Mouse (Mus musculus): ENCODE measurements around the gene Mdm2. TPM values are rescaled to one million over a fixed set of nuclear protein-coding genes. Genes with fewer than 3 reads are reported as not detected.

The Mdm2 gene
- total and polyA plus RNA-seq, 2 experiments from 2014 or later, result 24.6 to 28.9 TPM

- no peak for TF ChIP-seq CTCF (IDR thresholded peaks at IDR 0.05; ENCODE audit: low read depth)
- H3K27ac ChIP-seq, result no peak overlapping the region
- no peak overlapping the region for H3K4me3 ChIP-seq (ENCODE audit: low read length)
- H3K4me1 ChIP-seq (ENCODE audit: insufficient read depth, low read length), result no peaks in the 10 kb centered on the region
- no peaks in the 10 kb centered on the region for H3K36me3 ChIP-seq (ENCODE audit: insufficient read depth, low read length)
- ATAC-seq (no peak), DNase-seq (ENCODE audit: low spot score) (no peak)
- H3K4me2 ChIP-seq (ENCODE audit: low read depth, low read length), result no peak overlapping the region
- no peaks in the 10 kb centered on the region for H3K9me3 ChIP-seq (ENCODE audit: low read length)
- no peaks in the 10 kb centered on the region for H3K27me3 ChIP-seq (ENCODE audit: insufficient read depth, low read length)
- 94% methylated on average over 8 of the region's 8 CpGs for WGBS
- H3K9ac ChIP-seq (replicated peaks; ENCODE audit: low read length), result no peak overlapping the region
These were observed 71.3 kb downstream of the Mdm2 start for GRCm38 (mm10) chr10:117639221-117639599.

Other genes starting within 250 kb of the Mdm2 start
- gene Cpm, start 81.3 kb downstream of the Mdm2 start, total RNA-seq (2014; rRNA removed), result 0.75 and 2.4 TPM in 2 replicates
- gene Cpm, start 81.3 kb downstream of the Mdm2 start, polyA plus RNA-seq (2015; fragmentation: Nextera tagmentation; extraction: Ambion mirVana), result 2.3 and 3.1 TPM in 2 replicates
- 23.9 and 27.0 TPM in 2 replicates for gene Slc35e3, start 35.6 kb upstream of the Mdm2 start, total RNA-seq (2014; rRNA removed)
- 23.8 and 24.9 TPM in 2 replicates for gene Slc35e3, start 35.6 kb upstream of the Mdm2 start, polyA plus RNA-seq (2015; fragmentation: Nextera tagmentation; extraction: Ambion mirVana)
- 12.5 and 16.6 TPM in 2 replicates for gene Nup107, start 81.9 kb upstream of the Mdm2 start, total RNA-seq (2014; rRNA removed)
- gene Nup107, start 81.9 kb upstream of the Mdm2 start, polyA plus RNA-seq (2015; fragmentation: Nextera tagmentation; extraction: Ambion mirVana), result 19.0 and 20.2 TPM in 2 replicates
- gene Rap1b, start 135.3 kb upstream of the Mdm2 start, total RNA-seq (2014; rRNA removed), result 46.9 and 57.5 TPM in 2 replicates
- 142 and 143 TPM in 2 replicates for gene Rap1b, start 135.3 kb upstream of the Mdm2 start, polyA plus RNA-seq (2015; fragmentation: Nextera tagmentation; extraction: Ambion mirVana)